Mouse (Mus musculus) kidney, postnatal 14 days (tissue): Measurements from ENCODE around the gene Tmem132b.
"Not testable (repeated sequence)": the region's sequence is repeated elsewhere in the genome, so short reads cannot be mapped to it uniquely, and the experiment has no call there.

Experiments used
- DNase-seq: peaks from one replicate; pipeline ENCODE4 v3.0.0; 2022; ENCODE audit warnings: mixed read lengths

The Tmem132b gene

DNA sequence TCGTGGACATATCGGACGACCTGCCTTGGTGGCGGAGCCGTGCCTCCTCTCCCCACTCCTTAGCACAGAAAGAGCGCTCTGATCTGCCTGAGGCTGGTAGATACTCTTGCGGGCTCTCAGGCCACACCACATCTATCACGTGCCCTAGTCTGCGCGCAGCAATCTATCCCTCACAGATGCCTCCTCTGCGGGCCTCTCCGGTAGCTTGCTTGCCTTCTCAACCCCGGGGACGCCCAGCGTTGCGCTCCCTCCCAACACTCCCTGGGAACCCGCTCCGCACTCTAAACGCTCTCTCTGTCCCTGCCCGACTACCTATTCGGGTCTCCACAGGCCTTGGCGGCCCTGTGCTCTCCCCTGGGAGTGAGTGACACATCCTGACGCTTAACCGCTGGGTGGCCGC lies at the start of gene Tmem132b:
Tmem132b (plus strand) TSS at position 141 of the 400 bp plus-strand sequence.
- DNase-seq, result no peak

DNA sequence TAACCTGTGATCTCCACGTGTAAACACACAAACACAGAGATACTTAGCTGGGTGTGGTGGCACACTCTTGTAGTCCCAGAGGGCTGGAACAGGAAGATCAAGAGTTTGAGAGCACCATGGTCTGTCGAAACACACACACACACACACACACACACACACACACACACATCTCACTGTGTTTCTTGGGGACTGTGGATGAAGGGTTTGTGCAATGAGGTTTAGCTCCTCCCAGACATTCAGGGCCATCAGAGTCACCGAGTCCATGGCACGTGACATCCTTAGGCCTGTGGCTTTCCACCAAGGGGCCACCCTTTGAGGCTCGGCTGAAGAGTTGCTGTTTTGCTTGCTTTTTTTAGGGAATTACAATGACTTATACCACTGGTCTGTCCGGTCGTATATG lies 49.1 kb upstream of the Tmem132b start:
- no peak for DNase-seq

DNA sequence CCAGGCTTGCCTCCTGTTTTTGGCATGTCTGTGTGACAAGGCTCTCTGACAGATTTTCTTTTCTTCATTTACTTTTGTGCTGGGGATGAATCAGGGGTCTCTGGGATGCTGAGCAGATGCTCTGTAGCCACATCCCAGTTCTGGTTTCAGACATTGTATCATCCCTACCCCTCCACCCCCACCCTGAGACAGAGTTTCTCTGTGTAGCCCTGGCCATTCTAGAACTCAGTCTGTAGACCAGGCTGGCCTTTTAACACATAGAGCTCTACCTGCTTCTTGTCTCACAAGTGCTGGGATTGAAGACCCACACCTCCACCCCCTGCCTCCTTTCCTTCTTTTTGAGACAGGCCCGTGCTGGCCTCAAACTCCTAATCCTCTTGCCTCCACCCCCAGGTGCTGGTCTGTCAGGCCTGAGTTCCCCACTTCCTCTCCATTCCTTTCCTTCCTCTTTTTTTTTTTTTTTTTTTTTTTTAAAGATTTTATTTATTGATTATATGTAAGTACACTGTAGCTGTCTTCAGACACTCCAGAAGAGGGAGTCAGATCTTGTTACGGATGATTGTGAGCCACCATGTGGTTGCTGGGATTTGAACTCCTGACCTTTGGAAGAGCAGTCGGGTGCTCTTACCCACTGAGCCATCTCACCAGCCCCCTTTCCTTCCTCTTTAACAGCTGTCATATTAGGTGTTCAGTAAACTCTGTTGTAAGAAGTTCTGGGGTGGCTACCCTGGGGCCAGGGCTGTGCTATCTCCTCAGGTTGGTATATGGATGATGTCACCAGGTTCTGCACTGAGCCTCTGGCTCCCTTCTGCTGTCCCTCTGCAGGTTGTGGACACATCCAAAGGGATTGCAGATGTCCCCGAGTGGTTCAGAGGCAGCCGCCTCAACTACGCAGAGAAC lies 47.6 kb upstream of the Tmem132b start:
- no peak for DNase-seq

DNA sequence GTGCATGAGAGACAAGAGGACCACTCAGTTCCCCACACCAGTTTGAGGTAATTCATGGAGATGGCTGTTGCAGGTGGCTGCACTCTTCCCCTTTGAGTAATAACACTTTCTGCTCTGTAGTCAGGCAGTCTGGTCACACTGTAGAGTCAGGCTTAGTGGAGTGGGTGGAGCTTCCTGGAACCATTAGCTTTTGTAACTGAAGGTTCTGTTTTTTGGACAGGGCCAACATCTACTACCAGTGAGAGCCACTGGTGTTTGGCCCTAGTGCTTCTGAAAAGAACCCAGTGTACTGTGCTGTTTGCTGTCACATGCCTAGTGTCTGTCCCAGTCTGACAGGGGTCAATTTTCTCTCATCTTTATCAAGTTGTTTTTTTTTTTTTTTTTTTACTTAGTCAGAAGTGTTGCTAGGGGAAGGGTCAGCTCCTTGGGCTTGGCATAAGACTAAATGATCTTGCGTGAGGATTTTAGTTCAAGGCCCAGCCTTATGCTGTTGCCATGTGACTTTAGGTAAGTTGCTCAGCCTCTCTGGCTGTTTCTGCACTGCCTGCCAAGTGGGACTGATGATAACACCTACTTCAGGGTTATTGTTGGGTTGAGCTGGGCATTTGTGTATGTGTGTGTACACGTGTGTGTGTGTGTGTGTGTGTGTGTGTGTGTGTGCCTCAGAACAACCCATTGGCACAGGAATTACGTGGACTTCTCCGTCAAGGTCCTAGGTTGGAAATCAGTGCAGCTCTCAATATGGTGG lies 46.4 kb upstream of the Tmem132b start:
- no peak for DNase-seq

DNA sequence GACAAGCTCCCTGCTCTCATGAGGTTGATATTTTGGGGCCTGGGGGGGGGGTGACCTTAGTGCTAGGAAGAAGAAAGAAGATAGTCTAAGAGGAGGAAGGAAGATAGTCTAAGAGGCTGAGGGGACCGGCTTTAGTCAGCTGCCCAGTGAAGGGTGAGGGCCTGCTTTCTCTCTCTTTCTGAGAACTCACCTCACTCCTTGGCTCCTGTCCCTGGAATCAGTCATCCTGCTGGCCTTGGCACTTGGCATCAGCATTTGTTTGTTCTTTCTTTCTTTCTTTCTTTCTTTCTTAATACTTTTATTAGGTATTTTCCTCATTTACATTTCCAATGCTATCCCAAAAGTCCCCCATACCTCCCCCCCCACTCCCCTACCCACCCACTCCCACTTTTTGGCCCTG lies 45.5 kb upstream of the Tmem132b start:
- DNase-seq, result no peak

DNA sequence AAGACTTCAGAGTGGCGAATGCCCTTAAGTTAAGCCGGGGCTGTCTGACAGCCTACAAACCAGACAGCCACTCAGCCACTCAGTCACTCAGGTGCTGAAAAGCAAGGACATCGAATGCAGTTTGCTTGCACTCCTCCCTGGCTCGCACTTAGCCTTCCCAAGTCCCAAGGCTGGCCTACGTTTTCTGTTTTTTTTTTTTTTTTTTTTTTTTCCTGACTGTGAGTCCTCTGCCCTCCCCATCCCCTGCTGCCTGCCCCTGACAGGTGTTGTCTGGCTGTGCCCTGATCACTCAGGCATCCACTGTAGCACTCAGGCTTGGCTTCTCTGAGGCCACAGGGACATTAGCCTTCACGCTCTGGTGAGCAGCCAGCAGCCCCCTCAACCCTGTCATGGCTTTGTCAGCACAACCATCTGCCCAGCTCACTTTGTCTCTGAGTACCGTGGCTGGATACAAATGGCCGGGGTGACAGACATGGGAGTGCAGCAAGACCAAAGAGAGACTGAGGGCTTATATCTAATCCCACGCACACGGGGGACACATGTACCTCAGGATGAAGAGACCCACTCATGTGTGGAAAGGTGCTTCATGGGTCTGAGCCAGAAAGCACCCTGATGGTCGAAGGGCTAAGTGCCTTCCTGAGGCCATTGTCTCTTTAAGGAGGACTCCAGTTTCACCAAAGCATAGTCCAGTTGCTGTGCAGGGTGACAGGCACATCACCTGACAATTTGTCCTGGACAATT lies 44.0 kb upstream of the Tmem132b start:
- DNase-seq, result peak; percentile 85

DNA sequence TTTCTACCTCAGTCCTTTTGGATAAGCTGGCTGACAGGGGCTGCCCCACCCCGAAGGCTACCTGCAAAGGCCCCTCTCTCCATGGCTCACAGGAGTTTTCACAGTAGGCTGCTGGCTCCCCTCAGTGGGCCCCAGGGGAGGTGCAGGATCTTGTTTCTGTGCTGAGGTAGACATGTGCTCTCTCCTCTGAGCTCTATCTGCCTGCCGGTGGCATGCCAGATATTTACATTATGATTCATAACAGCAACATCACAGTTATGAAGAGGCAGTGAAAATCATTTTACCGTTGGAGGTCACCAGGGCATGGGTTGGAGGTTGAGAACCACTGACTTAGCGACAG lies 43.5 kb upstream of the Tmem132b start:
- DNase-seq, result peak; percentile 46

DNA sequence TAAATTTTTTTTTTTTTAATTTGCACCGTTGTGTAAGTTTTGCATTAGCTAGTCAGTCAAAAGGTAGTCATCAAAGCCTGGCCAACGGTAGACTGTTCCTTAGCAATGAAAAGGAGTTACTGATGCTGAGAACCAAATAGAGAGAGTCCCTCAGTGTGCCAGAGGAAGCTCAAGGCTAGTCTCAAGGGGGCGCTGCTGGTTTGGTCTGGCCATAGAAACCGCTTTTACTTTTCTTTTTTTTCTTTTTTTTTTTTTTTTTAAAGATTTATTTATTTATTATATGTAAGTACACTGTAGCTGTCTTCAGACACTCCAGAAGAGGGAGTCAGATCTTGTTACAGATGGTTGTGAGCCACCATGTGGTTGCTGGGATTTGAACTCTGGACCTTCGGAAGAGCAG lies 42.6 kb upstream of the Tmem132b start:
- not testable (repeated sequence) for DNase-seq

DNA sequence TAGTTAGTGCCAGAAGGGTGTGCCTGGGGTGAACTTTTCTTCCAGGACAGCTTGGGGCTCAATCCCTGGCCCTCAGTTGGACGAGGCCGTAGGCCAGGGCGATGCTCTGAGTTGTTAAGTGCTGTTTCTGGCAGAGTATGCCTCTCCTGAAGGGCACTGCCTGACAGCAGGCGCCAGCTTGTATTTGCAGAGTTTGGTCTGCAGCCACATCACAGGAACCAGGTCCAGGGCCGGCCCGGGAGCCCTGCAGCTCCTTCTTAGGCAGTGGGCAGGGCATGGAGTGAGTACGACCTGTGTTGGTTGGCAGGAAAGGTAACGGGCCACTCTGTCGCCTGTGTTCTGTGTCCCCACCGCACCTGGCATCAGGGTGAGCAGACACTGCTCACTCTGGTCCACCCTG lies 40.5 kb upstream of the Tmem132b start:
- no peak for DNase-seq

DNA sequence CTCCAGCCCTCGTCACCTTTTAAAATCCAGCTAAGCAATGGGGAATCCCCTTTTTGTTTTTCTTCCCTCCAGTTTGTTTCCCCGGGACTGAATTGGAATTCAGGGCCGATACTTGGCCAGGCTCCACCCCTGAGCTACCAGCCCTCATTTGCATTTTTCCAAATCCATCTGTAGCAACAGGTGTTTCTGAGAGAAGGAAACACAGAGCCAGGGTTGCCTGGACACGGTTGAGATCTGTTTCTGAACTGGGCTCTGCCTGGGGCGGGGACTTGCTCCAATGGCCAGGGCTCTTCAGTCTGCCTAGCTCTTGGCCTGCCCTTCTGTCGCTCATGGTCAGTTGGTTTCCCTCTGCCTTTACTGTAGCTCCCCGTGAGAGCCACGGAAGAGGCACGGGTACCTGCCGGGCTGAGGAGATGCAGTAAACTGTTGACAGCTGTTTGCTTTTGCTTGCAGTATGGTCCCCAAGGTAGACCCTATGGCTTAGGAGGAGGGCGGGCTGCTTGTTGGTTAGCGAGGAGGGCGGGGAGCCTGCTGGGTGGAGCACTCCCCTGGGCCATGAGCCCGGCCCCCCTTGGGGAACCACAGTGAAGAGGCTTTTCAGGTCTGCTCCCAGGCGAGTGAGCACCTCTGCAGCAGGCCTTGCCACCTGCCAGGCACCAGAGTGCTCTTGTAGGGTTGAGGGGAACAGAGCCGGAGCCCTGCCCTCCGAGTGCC lies 39.0 kb upstream of the Tmem132b start:
- DNase-seq, result no peak

DNA sequence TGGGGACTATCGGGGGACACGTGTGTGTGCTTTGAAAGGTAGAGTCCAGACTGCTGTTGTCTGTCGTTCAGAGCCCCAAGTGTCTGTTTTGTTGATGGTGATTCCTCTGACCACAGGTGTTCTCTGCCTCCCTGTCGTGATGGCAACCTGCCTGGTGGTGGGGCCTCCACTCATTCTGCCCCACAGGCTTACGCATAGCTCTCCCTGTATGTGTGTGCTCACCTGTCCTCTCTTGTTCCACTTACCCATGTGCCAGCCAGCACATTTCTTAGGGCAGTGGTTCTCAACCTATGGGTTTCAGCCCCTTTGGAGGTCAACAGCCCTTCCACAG lies 38.5 kb upstream of the Tmem132b start:
- no peak for DNase-seq

DNA sequence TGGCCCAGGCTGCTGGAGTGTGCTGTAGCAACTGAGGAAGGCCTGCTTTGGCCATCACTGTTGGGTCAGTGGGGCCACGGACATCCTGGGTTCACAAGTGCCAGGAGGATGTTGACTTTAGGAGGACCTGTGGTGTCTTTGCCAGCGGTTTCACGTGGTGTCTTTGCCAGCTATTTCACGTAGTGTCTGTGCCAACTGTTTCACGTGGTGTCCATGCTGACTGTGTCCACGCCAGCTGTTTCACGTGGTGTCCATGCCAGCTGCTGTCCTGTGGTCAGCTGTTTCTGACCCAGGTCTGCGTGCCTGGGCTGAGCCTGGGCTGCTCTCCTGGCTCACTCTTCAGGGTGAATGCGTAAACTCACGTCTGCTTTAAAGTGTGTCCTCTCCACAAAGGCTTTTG lies 35.9 kb upstream of the Tmem132b start:
- no peak for DNase-seq

DNA sequence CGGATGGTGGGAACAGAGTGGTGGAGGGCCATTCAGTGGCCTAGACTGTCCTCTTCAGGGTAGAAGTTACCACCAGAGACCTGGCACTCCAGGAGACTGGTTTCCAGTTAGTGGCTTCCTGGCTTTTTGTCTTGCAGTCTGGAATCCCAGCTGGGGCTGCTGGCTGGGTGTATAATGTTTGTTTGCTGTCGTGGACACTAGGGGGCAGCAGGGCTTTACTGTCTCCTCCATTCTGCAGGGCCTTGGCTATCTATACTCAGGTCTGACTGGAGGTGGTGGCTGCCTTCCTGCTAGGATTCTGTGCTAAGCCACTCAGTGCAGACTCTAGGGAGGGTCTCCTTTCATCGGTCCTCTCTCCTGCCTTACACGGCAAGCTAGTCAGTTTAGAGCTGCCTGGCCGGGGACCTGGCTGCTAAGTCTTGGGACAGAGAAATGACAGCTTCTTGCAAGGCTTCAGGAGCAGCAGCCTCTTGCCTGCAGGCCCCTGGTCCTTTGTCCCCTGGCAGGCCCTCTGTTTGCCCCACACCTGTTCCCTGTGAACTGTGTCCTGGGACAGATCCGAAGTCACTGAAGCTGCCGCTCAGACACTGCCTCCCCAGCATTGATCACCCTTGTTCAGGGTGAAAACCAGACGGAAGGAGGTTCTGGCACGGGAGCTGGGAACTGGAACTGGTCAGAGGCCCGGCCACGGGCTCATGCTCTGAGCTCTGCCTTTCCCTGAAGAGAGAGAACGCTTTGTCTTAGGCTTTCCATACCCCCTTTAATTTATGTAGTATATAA lies 33.6 kb upstream of the Tmem132b start:
- peak; percentile 66 for DNase-seq

DNA sequence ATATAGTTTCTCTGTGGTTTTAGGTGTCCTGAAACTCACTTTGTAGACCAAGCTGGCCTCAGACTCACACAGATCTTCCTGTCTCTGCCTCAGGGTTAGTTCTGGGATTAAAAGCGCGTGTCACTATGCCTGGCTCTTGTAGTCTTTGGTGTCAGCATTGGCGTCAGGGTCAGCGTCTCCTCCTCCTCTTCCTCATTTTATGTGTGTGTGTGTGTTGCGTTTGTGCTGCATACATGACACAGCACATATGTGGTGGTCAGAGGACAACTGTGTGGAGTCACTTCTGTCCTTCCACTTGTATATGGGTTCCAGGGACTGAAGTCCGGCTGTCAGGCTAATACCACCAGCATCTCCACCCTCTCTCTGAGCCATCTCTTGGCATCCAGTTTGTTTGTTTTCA lies 30.1 kb upstream of the Tmem132b start:
- no peak for DNase-seq

DNA sequence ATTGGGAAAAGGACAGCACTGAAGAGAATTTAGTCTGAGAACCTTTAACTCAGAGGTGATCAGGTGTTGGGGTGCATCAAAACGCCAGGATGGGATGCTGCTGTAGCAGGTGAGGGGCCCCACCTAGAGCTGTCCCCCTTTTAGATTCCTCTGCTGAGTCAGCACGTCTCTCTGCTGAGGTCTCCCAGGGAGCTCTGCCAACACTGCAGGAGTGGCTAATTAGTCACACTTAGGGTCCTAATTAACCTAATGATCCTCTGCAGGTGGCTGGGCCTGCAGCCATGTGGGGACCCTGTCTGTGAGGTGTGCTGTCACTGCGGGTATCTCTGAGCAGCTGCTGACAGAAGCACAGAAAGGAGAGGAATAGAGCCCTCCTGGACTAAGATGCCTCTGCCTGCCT lies 29.4 kb upstream of the Tmem132b start:
- DNase-seq, result no peak

DNA sequence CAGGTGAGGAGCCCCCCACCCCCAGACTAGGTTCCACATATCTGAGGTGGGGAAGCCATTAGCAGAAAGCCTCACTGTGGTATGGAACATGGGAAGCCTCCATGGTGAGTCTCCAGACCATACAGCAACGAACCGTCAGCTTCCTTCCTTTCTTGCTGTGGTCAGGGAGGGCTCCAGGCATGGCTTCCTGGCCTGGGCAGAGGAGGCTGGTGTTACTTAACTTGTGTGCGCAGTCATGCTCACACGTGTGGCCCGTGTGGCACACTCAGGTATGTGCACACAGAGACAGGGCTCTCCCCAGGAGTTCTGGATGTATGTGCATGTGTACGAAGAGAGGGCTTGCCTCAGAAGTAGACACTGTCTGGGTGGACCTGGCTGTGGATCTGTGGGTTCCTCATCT lies 27.9 kb upstream of the Tmem132b start:
- DNase-seq, result no peak

DNA sequence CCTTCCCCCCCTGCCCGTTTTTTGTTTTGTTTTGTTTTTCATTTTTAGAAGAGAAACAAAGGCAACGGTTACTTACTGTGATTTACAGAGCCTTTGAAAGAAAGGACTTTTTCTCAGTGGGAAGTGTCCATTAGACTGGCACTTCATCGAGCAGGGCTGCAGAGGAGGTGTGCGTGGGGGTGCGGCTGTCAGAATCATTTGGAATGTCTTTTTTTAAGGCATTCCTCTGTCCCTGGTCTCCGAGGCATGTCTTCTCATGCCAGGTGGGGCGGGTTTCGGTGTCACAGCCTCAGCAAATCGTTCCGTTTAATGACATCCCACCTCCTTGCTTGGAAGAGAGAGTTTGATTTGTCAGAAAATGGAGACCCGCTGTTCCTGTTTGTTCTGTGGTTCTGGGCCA lies 26.9 kb upstream of the Tmem132b start:
- no peak for DNase-seq

DNA sequence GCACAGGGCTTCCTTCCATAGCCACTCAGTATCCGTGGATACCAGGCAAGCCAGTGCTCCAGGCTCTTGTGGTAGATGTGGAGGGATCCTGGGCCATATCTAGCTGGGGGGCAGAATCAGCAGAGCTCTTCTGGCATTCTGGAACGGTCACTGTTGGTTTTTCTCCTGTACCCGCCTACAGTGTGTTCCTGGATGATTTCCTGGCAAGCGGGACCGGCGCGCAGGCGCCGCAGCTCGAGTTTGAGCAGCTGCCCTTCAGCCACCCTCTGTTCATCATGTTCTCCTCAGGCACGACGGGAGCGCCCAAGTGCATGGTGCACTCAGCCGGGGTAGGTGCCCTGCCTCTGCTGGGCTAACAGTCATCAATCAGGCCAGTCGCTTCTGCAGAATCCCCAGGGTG lies 25.6 kb upstream of the Tmem132b start:
- DNase-seq, result no peak

DNA sequence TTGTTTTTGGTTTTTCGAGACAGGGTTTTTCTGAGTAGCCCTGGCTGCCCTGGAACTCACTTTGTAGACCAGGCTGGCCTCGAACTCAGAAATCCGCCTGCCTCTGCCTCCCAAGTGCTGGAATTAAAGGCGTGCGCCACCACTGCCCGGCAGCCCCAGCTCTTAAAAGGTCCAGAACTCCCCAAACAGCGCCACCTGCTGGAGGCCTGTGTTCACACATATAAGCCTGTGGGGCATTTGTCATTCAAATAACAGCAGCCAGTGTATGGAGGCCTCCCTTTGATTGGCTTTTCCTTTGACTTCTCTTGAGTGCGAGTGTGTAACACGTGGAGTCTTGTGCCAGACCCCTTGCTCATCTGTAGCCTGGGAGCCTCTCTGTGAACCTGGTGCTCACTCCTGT lies 24.0 kb upstream of the Tmem132b start:
- no peak for DNase-seq

DNA sequence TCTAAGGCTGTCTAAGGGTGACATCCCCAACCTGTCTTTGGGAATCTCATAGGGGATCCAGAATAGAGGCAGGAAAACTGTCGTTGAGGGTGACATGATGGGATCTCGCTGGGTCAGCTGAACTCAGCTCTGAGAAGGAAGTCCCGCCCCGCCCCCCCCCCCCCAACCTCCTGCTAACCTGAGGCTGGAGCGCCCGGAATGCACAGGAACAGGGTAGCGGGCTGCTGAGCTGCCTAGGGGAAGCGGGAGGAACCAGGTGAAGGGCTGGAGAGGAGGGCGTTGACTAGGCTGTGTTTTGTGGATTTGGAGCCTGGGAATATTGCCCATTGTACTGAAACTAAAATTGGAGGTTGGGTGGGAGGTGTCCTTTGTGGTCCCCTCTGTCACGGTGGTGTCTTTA lies 23.6 kb upstream of the Tmem132b start:
- no peak for DNase-seq

DNA sequence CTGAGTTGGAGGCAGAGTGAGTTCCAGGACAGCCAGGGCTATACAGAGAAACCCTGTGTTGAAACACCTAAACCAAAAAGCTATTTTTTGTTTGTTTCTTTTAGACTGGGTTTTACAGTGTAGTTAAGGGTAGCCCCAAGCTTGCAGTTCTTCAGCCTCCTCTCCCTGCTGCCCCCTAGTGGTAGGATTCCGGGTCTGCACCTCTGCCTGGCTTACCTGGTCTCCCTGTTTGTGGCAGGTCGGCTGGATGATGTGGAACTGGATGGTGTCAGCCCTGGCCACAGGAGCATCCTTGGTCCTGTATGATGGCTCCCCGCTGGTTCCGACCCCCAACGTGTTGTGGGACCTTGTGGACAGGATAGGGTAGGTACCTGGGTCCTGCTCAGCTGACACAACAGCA lies 22.0 kb upstream of the Tmem132b start:
- peak; percentile 31 for DNase-seq

DNA sequence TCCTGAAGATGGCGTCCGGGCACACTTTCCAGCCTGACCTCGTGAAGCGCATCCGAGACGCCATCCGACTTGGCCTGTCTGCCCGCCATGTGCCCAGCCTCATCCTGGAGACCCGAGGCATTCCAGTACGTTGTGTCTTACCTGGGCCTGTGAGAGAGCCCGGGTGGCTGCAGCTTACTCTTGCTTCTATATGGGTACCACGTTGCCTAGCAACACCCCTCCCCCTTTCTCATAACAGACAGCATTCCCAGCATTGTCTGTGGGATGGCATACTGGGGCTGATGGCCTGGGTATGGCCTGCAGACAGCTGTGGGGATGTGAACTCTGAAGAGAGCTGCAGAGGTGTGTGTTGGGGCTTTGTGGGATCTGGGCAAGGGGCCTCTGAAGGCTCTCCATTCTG lies 16.6 kb upstream of the Tmem132b start:
- no peak for DNase-seq
